Mouse (Mus musculus) layer of hippocampus, adult 18-20 months (tissue): Measurements from ENCODE around the gene F2. TPM values are rescaled to one million over a fixed set of nuclear protein-coding genes. Genes with fewer than 3 reads are reported as not detected.

Experiments
- DNase-seq, 2 experiments: peaks; one replicate each; pipeline ENCODE4 v3.0.0; 2022; ENCODE audit warnings: low spot score in 2 of 2
- long read RNA-seq: library from polyadenylated mRNA; stranded (forward); transcript quantifications from one replicate; pipeline ENCODE4 v2.0.0, GENCODE M21; 2021
- total RNA-seq, 2 experiments: library from RNA; stranded (reverse); gene quantifications; 2 replicates each; pipeline ENCODE4 v1.2.3; 2021

The F2 gene
- not detected for total RNA-seq
- long read RNA-seq = 0 reads

- DNase-seq = no peak
Observed at GRCm38 (mm10) chr2:91636229-91636628, at the start of gene F2. Gene F2 (minus strand): TSS chr2:91636414.

- no peak for DNase-seq
Observed at GRCm38 (mm10) chr2:91683919-91684318, 47.7 kb upstream of the F2 start.

GRCm38 (mm10) chr2:91682850-91683249, 46.6 kb upstream of the F2 start:
- peak; percentile 44 to 75 for DNase-seq

- DNase-seq = no peak
Observed at GRCm38 (mm10) chr2:91676961-91677360, 40.7 kb upstream of the F2 start.

GRCm38 (mm10) chr2:91676420-91676819, 40.2 kb upstream of the F2 start:
- no peak for DNase-seq

GRCm38 (mm10) chr2:91674895-91675294, 38.7 kb upstream of the F2 start:
- DNase-seq = peak; percentile 49 to 58

GRCm38 (mm10) chr2:91673587-91673986, 37.4 kb upstream of the F2 start:
- DNase-seq = no peak

GRCm38 (mm10) chr2:91670038-91670437, 33.8 kb upstream of the F2 start:
- no peak for DNase-seq

- DNase-seq = no peak
Observed at GRCm38 (mm10) chr2:91669326-91669725, 33.1 kb upstream of the F2 start.

GRCm38 (mm10) chr2:91667747-91668146, 31.5 kb upstream of the F2 start:
- no peak for DNase-seq

GRCm38 (mm10) chr2:91666386-91666910, 30.2 kb upstream of the F2 start:
- no peak for DNase-seq

- no peak for DNase-seq
Observed at GRCm38 (mm10) chr2:91664780-91665179, 28.6 kb upstream of the F2 start.

GRCm38 (mm10) chr2:91660981-91661380, 24.8 kb upstream of the F2 start:
- DNase-seq = no peak

GRCm38 (mm10) chr2:91659657-91660056, 23.4 kb upstream of the F2 start:
- DNase-seq = no peak

GRCm38 (mm10) chr2:91656774-91657173, 20.6 kb upstream of the F2 start:
- DNase-seq = no peak

GRCm38 (mm10) chr2:91655827-91656226, 19.6 kb upstream of the F2 start:
- DNase-seq = no peak

- no peak for DNase-seq
Observed at GRCm38 (mm10) chr2:91655388-91655787, 19.2 kb upstream of the F2 start.

GRCm38 (mm10) chr2:91652863-91653262, 16.6 kb upstream of the F2 start:
- DNase-seq = peak; percentile 31 to 40

GRCm38 (mm10) chr2:91651458-91652258, 15.4 kb upstream of the F2 start:
- DNase-seq = no peak

GRCm38 (mm10) chr2:91650360-91650995, 14.3 kb upstream of the F2 start:
- no peak for DNase-seq

- peak; percentile 94 to 98 for DNase-seq
Observed at GRCm38 (mm10) chr2:91649553-91650359, 13.5 kb upstream of the F2 start, which contains the start of the genes Zfp408 and Arhgap1. Gene Zfp408 (minus strand): TSS chr2:91649791. Gene Arhgap1 (plus strand): TSS chr2:91649860.
